Mouse (Mus musculus) liver, embryonic 14.5 days (tissue): ENCODE measurements around the gene Eif4a1.

Experiments
- CTCF ChIP-seq: IDR thresholded peaks from 2 replicates; pipeline ENCODE4 v1.5.1; 2016; ENCODE audit warnings: antibody characterized with exemption, low read depth, control low read depth
- EP300 ChIP-seq: IDR thresholded peaks from 2 replicates; pipeline ENCODE4 v1.6.1; 2016; ENCODE audit warnings: antibody characterized with exemption, low read depth

DNA sequence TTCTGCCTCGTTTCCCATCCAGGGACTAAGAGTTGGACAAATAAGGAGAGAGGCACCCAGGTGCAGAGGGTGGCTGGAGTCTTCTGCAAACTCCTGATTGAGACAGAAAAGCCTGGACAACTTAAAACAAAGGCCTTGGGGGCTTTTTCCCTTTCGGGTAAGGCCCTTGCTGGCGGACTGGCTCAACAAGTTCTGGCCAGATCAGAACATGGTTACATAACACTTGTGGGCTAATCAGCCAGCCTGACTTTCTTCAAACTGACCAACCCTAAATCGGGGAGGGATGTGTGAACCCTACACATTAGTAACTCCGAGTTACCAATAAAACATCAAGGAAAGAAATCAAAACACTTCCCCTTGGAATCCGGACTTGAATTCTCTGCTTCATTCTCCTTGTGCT lies 48.6 kb upstream of the Eif4a1 start:
- TF ChIP-seq CTCF (no peak), EP300 (no peak)
